Mouse (Mus musculus) hindbrain, embryonic 14.5 days (tissue): ENCODE results near the gene Aimp2. TPM values are rescaled to one million over a fixed set of nuclear protein-coding genes. Genes with fewer than 3 reads are reported as not detected.

Source experiments
- ATAC-seq: fragments of 200-750 bp; cut with Nextera tagmentation; 2 replicates; pipeline ENCODE4 v1.8.0; 2017; ENCODE audit warnings: moderate number of reproducible peaks, mild to moderate bottlenecking, moderate TSS enrichment, moderate library complexity; ENCODE audit not compliant: low FRiP score
- DNase-seq: peaks from one replicate; pipeline ENCODE4 v3.0.0-alpha.2; 2015; ENCODE audit warnings: low spot score
- H3K27ac ChIP-seq: fragments of 300-500 bp; sonication (generic); 2 replicates; pipeline ENCODE4 v1.5.1; 2014; ENCODE audit warnings: mild to moderate bottlenecking, moderate library complexity
- H3K27me3 ChIP-seq: fragments of 300-500 bp; sonication (generic); 2 replicates; pipeline ENCODE4 v1.6.1; 2014; ENCODE audit warnings: mild to moderate bottlenecking, low read length, mixed read lengths; ENCODE audit not compliant: control insufficient read depth, insufficient read depth
- H3K36me3 ChIP-seq: fragments of 300-500 bp; sonication (generic); replicated peaks from 2 replicates; pipeline ENCODE4 v1.6.1; 2014; ENCODE audit not compliant: control insufficient read depth, insufficient read depth
- H3K4me1 ChIP-seq: fragments of 300-500 bp; sonication (generic); replicated peaks from 2 replicates; pipeline ENCODE4 v1.6.1; 2014; ENCODE audit warnings: antibody characterized with exemption, low read length, mixed read lengths; ENCODE audit not compliant: control insufficient read depth, insufficient read depth
- H3K4me2 ChIP-seq: fragments of 300-500 bp; sonication (generic); replicated peaks from 2 replicates; pipeline ENCODE4 v1.6.1; 2014; ENCODE audit warnings: mild to moderate bottlenecking, moderate library complexity
- H3K4me3 ChIP-seq: fragments of 300-500 bp; sonication (generic); replicated peaks from 2 replicates; pipeline ENCODE4 v1.5.1; 2014; ENCODE audit warnings: mild to moderate bottlenecking, low read length
- H3K9ac ChIP-seq: fragments of 300-500 bp; sonication (generic); 2 replicates; pipeline ENCODE4 v1.6.1; 2014
- H3K9me3 ChIP-seq: fragments of 300-500 bp; sonication (generic); 2 replicates; pipeline ENCODE4 v1.6.1; 2016; ENCODE audit warnings: low read length; ENCODE audit not compliant: control insufficient read depth
- WGBS: fragments of 180-500 bp; shearing (Covaris S2); extraction: QIAGEN DNeasy Blood & Tissue Kit; methylation state at CpG from one replicate; pipeline ENCODE4 v1.1.7; 2014; 5-methylcytosine and 5-hydroxymethylcytosine counted together
- polyA plus RNA-seq: library from polyadenylated mRNA; unstranded; fragments of >200 nt; fragmentation: Nextera tagmentation; extraction: Ambion mirVana; gene quantifications from 2 replicates; pipeline ENCODE4 v1.2.1, GENCODE M21; 2014

Gene Aimp2
- polyA plus RNA-seq, 1 experiment from 2014 or later = 87.4 TPM

- H3K9ac ChIP-seq = peak overlapping the region; percentile 59
These were observed 721 bp downstream of the Aimp2 start for GRCm38 (mm10) chr5:143908926-143909325.

GRCm38 (mm10) chr5:143906429-143906828 lies 3.2 kb downstream of the Aimp2 start:
- no peak overlapping the region for H3K4me3 ChIP-seq
- no peaks in the 10 kb centered on the region for H3K9me3 ChIP-seq
- no peak overlapping the region for H3K27ac ChIP-seq
- H3K4me2 ChIP-seq = no peak overlapping the region
- 92% methylated on average over 8 of the region's 8 CpGs for WGBS
- peaks cover 45% of the 10 kb centered on the region for H3K36me3 ChIP-seq
- DNase-seq (no peak), ATAC-seq (no peak)
- no peaks in the 10 kb centered on the region for H3K27me3 ChIP-seq
- no peak overlapping the region for H3K9ac ChIP-seq
- H3K4me1 ChIP-seq = peaks cover 22% of the 10 kb centered on the region

More at GRCm38 (mm10) chr5:143908926-143909325, 721 bp downstream of the Aimp2 start:
- ATAC-seq (no peak), DNase-seq (no peak)
- Histone ChIP-seq H3K27me3 (no peaks in the 10 kb centered on the region), H3K36me3 (peaks cover 26% of the 10 kb centered on the region), H3K9me3 (no peaks in the 10 kb centered on the region), H3K4me1 (peaks cover 22% of the 10 kb centered on the region), H3K4me3 (peak overlapping the region; percentile 51), H3K4me2 (peak overlapping the region; percentile 55), H3K27ac (peak overlapping the region; percentile 86)
- 5% methylated on average over 9 of the region's 9 CpGs for WGBS

GRCm38 (mm10) chr5:143903813-143904212 lies 5.8 kb downstream of the Aimp2 start:
- H3K4me1 ChIP-seq = peaks cover 12% of the 10 kb centered on the region
- ATAC-seq (no peak), DNase-seq (no peak)
- WGBS = 90% methylated on average over 4 of the region's 4 CpGs
- no peak overlapping the region for H3K4me2 ChIP-seq
- H3K27ac ChIP-seq = no peak overlapping the region
- H3K27me3 ChIP-seq = no peaks in the 10 kb centered on the region
- H3K4me3 ChIP-seq = no peak overlapping the region
- H3K36me3 ChIP-seq = peaks cover 70% of the 10 kb centered on the region
- no peaks in the 10 kb centered on the region for H3K9me3 ChIP-seq
- H3K9ac ChIP-seq = no peak overlapping the region

GRCm38 (mm10) chr5:143902111-143902510 lies 7.5 kb downstream of the Aimp2 start:
- no peak for ATAC-seq
- Histone ChIP-seq H3K4me3 (no peak overlapping the region), H3K27ac (no peak overlapping the region), H3K4me2 (no peak overlapping the region), H3K4me1 (no peaks in the 10 kb centered on the region), H3K36me3 (peaks cover 87% of the 10 kb centered on the region), H3K9me3 (no peaks in the 10 kb centered on the region), H3K9ac (no peak overlapping the region), H3K27me3 (no peaks in the 10 kb centered on the region)
- DNase-seq = no peak
- 83% methylated on average over 3 of the region's 3 CpGs for WGBS

GRCm38 (mm10) chr5:143897635-143898330 lies 11.9 kb downstream of the Aimp2 start, which contains the start of gene Ankrd61:
Ankrd61 (minus strand) TSS chr5:143897685.
- H3K27me3 ChIP-seq = no peaks in the 10 kb centered on the region
- peaks cover 91% of the 10 kb centered on the region for H3K36me3 ChIP-seq
- WGBS = 88% methylated on average over 14 of the region's 14 CpGs
- no peak for DNase-seq
- no peaks in the 10 kb centered on the region for H3K4me1 ChIP-seq
- H3K27ac ChIP-seq = no peak within 1 kb of the TSS
- H3K9ac ChIP-seq = no peak within 1 kb of the TSS
- no peak for ATAC-seq
- no peak within 1 kb of the TSS for H3K4me2 ChIP-seq
- no peak within 1 kb of the TSS for H3K4me3 ChIP-seq
- no peaks in the 10 kb centered on the region for H3K9me3 ChIP-seq

GRCm38 (mm10) chr5:143893396-143893795 lies 16.3 kb downstream of the Aimp2 start:
- H3K9me3 ChIP-seq = no peaks in the 10 kb centered on the region
- H3K36me3 ChIP-seq = peaks cover 91% of the 10 kb centered on the region
- no peak overlapping the region for H3K4me3 ChIP-seq
- H3K27me3 ChIP-seq = no peaks in the 10 kb centered on the region
- no peak for DNase-seq
- H3K4me1 ChIP-seq = no peaks in the 10 kb centered on the region
- WGBS = 86% methylated on average over 5 of the region's 5 CpGs
- no peak overlapping the region for H3K4me2 ChIP-seq
- no peak overlapping the region for H3K9ac ChIP-seq
- no peak for ATAC-seq
- H3K27ac ChIP-seq = no peak overlapping the region

GRCm38 (mm10) chr5:143892255-143892886 lies 17.3 kb downstream of the Aimp2 start:
- no peak overlapping the region for H3K9ac ChIP-seq
- WGBS = 79% methylated on average over 9 of the region's 9 CpGs
- H3K36me3 ChIP-seq = peaks cover 91% of the 10 kb centered on the region
- DNase-seq (no peak), ATAC-seq (no peak)
- H3K27me3 ChIP-seq = no peaks in the 10 kb centered on the region
- H3K9me3 ChIP-seq = no peaks in the 10 kb centered on the region
- H3K4me3 ChIP-seq = no peak overlapping the region
- H3K4me2 ChIP-seq = no peak overlapping the region
- no peak overlapping the region for H3K27ac ChIP-seq
- H3K4me1 ChIP-seq = no peaks in the 10 kb centered on the region

- no peak for DNase-seq
- no peaks in the 10 kb centered on the region for H3K4me1 ChIP-seq
- 89% methylated on average over 6 of the region's 6 CpGs for WGBS
- no peak overlapping the region for H3K9ac ChIP-seq
- H3K27me3 ChIP-seq = no peaks in the 10 kb centered on the region
- H3K9me3 ChIP-seq = no peaks in the 10 kb centered on the region
- no peak overlapping the region for H3K4me2 ChIP-seq
- no peak overlapping the region for H3K4me3 ChIP-seq
- no peak for ATAC-seq
- H3K36me3 ChIP-seq = peaks cover 92% of the 10 kb centered on the region
- H3K27ac ChIP-seq = no peak overlapping the region
These were observed 18.9 kb downstream of the Aimp2 start for GRCm38 (mm10) chr5:143890741-143891140.

- no peak overlapping the region for H3K27ac ChIP-seq
- H3K4me1 ChIP-seq = no peaks in the 10 kb centered on the region
- H3K9me3 ChIP-seq = no peaks in the 10 kb centered on the region
- no peak overlapping the region for H3K4me3 ChIP-seq
- DNase-seq (no peak), ATAC-seq (no peak)
- peaks cover 100% of the 10 kb centered on the region for H3K36me3 ChIP-seq
- 96% methylated on average over 3 of the region's 3 CpGs for WGBS
- H3K27me3 ChIP-seq = no peaks in the 10 kb centered on the region
- H3K9ac ChIP-seq = no peak overlapping the region
- no peak overlapping the region for H3K4me2 ChIP-seq
These were observed 24.4 kb downstream of the Aimp2 start for GRCm38 (mm10) chr5:143885274-143885673.
